Mouse (Mus musculus) embryonic facial prominence, embryonic 14.5 days (tissue): ENCODE data around the gene Fhit. TPM values are rescaled to one million over a fixed set of nuclear protein-coding genes. Genes with fewer than 3 reads are reported as not detected.

Experiments used
- ATAC-seq: fragments of 200-750 bp; cut with Nextera tagmentation; 2 replicates; pipeline ENCODE4 v1.8.0; 2017; ENCODE audit warnings: low read depth, moderate number of reproducible peaks, moderate TSS enrichment
- DNase-seq: peaks from one replicate; pipeline ENCODE4 v3.0.0-alpha.2; 2015; ENCODE audit warnings: low spot score
- H3K27ac ChIP-seq: fragments of 300-500 bp; sonication (generic); replicated peaks from 2 replicates; pipeline ENCODE4 v1.5.1; 2014; ENCODE audit warnings: low read depth, mild to moderate bottlenecking, low read length, moderate library complexity
- H3K27me3 ChIP-seq: fragments of 300-500 bp; sonication (generic); replicated peaks from 2 replicates; pipeline ENCODE4 v1.6.1; 2014; ENCODE audit warnings: low read length; ENCODE audit not compliant: control insufficient read depth, insufficient read depth
- H3K36me3 ChIP-seq: fragments of 300-500 bp; sonication (generic); 2 replicates; pipeline ENCODE4 v1.6.1; 2014; ENCODE audit warnings: low read length, mixed read lengths; ENCODE audit not compliant: control insufficient read depth, insufficient read depth
- H3K4me1 ChIP-seq: fragments of 300-500 bp; sonication (generic); 2 replicates; pipeline ENCODE4 v1.6.1; 2014; ENCODE audit warnings: antibody characterized with exemption, low read length; ENCODE audit not compliant: control insufficient read depth, insufficient read depth
- H3K4me2 ChIP-seq: fragments of 300-500 bp; sonication (generic); 2 replicates; pipeline ENCODE4 v1.6.1; 2014; ENCODE audit warnings: low read depth, mild to moderate bottlenecking, low read length, moderate library complexity, mixed read lengths
- H3K4me3 ChIP-seq: fragments of 300-500 bp; sonication (generic); 2 replicates; pipeline ENCODE4 v1.5.1; 2014; ENCODE audit warnings: low read depth, mild to moderate bottlenecking, low read length
- H3K9ac ChIP-seq: fragments of 300-500 bp; sonication (generic); 2 replicates; pipeline ENCODE4 v1.6.1; 2014; ENCODE audit warnings: low read depth, mild to moderate bottlenecking, low read length, moderate library complexity, mixed read lengths
- H3K9me3 ChIP-seq: fragments of 300-500 bp; sonication (generic); 2 replicates; pipeline ENCODE4 v1.6.1; 2016; ENCODE audit warnings: low read length; ENCODE audit not compliant: control insufficient read depth
- WGBS: fragments of 180-500 bp; shearing (Covaris S2); extraction: QIAGEN DNeasy Blood & Tissue Kit; methylation state at CpG from one replicate; pipeline ENCODE4 v1.1.7; 2014; 5-methylcytosine and 5-hydroxymethylcytosine counted together
- polyA plus RNA-seq: library from polyadenylated mRNA; unstranded; fragments of >200 nt; fragmentation: Nextera tagmentation; extraction: Ambion mirVana; gene quantifications from 2 replicates; pipeline ENCODE4 v1.2.1, GENCODE M21; 2014

Gene Fhit
- polyA plus RNA-seq, 1 experiment from 2014 or later: 8.1 TPM

GRCm38 (mm10) chr14:11132637-11133474, 29.0 kb downstream of the Fhit start:
- H3K27ac ChIP-seq: no peak overlapping the region
- no peaks in the 10 kb centered on the region; the same call in 1 of the 2 replicates for H3K9me3 ChIP-seq
- H3K36me3 ChIP-seq: no peaks in the 10 kb centered on the region
- no peak for DNase-seq
- H3K4me1 ChIP-seq: no peaks in the 10 kb centered on the region
- no peak overlapping the region for H3K9ac ChIP-seq
- no peaks in the 10 kb centered on the region for H3K27me3 ChIP-seq
- ATAC-seq: no peak
- 77% methylated on average over 6 of the region's 6 CpGs for WGBS
- no peak overlapping the region for H3K4me2 ChIP-seq
- no peak overlapping the region for H3K4me3 ChIP-seq

- Histone ChIP-seq H3K4me3 (no peak overlapping the region), H3K9ac (no peak overlapping the region), H3K36me3 (no peaks in the 10 kb centered on the region), H3K4me1 (peaks cover 3% of the 10 kb centered on the region; the same call in 1 of the 2 replicates), H3K27ac (no peak overlapping the region), H3K4me2 (peak overlapping the region; percentile 16; the same call in 1 of the 2 replicates), H3K27me3 (no peaks in the 10 kb centered on the region), H3K9me3 (no peaks in the 10 kb centered on the region)
- ATAC-seq (no peak), DNase-seq (peak; percentile 23)
- 60% methylated on average over 11 of the region's 11 CpGs for WGBS
Observed at GRCm38 (mm10) chr14:11125096-11125495, 36.7 kb downstream of the Fhit start.

- H3K36me3 ChIP-seq: no peaks in the 10 kb centered on the region
Observed at GRCm38 (mm10) chr14:11119076-11119475, 42.8 kb downstream of the Fhit start.

GRCm38 (mm10) chr14:11085596-11085995, 76.2 kb downstream of the Fhit start:
- H3K4me3 ChIP-seq: no peak overlapping the region
- ATAC-seq (no peak), DNase-seq (no peak)
- WGBS: 81% methylated on average over 3 of the region's 3 CpGs
- no peaks in the 10 kb centered on the region for H3K36me3 ChIP-seq
- H3K27ac ChIP-seq: no peak overlapping the region
- H3K4me1 ChIP-seq: no peaks in the 10 kb centered on the region
- H3K4me2 ChIP-seq: no peak overlapping the region
- H3K27me3 ChIP-seq: no peaks in the 10 kb centered on the region
- no peak overlapping the region for H3K9ac ChIP-seq
- no peaks in the 10 kb centered on the region for H3K9me3 ChIP-seq

More at GRCm38 (mm10) chr14:11119076-11119475, 42.8 kb downstream of the Fhit start:
- Histone ChIP-seq H3K4me2 (no peak overlapping the region), H3K27ac (no peak overlapping the region), H3K9ac (no peak overlapping the region), H3K9me3 (no peaks in the 10 kb centered on the region), H3K27me3 (no peaks in the 10 kb centered on the region), H3K4me1 (no peaks in the 10 kb centered on the region), H3K4me3 (no peak overlapping the region)
- DNase-seq (no peak), ATAC-seq (no peak)
- 85% methylated on average over 6 of the region's 6 CpGs for WGBS

GRCm38 (mm10) chr14:11083946-11084345, 77.9 kb downstream of the Fhit start:
- DNase-seq: no peak
- Histone ChIP-seq H3K27ac (no peak overlapping the region), H3K27me3 (no peaks in the 10 kb centered on the region), H3K4me2 (no peak overlapping the region), H3K9ac (no peak overlapping the region), H3K9me3 (no peaks in the 10 kb centered on the region), H3K36me3 (no peaks in the 10 kb centered on the region), H3K4me1 (no peaks in the 10 kb centered on the region), H3K4me3 (no peak overlapping the region)
- 49% methylated on average over 3 of the region's 3 CpGs for WGBS
- no peak for ATAC-seq

GRCm38 (mm10) chr14:11083462-11083861, 78.4 kb downstream of the Fhit start:
- no peaks in the 10 kb centered on the region for H3K27me3 ChIP-seq
- H3K9me3 ChIP-seq: no peaks in the 10 kb centered on the region

GRCm38 (mm10) chr14:11063594-11063993, 98.2 kb downstream of the Fhit start:
- ATAC-seq: peak; percentile 67; the same call in 1 of the 2 replicates
- DNase-seq: peak; percentile 20
- Histone ChIP-seq H3K4me1 (no peaks in the 10 kb centered on the region), H3K4me2 (no peak overlapping the region), H3K27me3 (no peaks in the 10 kb centered on the region), H3K27ac (no peak overlapping the region), H3K9me3 (no peaks in the 10 kb centered on the region), H3K9ac (no peak overlapping the region), H3K36me3 (no peaks in the 10 kb centered on the region), H3K4me3 (no peak overlapping the region)
- 56% methylated on average over 2 of the region's 2 CpGs for WGBS

More at GRCm38 (mm10) chr14:11083462-11083861, 78.4 kb downstream of the Fhit start:
- Histone ChIP-seq H3K4me1 (no peaks in the 10 kb centered on the region), H3K9ac (no peak overlapping the region), H3K4me2 (no peak overlapping the region), H3K4me3 (no peak overlapping the region), H3K36me3 (no peaks in the 10 kb centered on the region), H3K27ac (no peak overlapping the region)
- DNase-seq (peak; percentile 30), ATAC-seq (no peak)
- 49% methylated on average over 5 of the region's 5 CpGs for WGBS

GRCm38 (mm10) chr14:11060221-11060620, 101.6 kb downstream of the Fhit start:
- no peak overlapping the region for H3K9ac ChIP-seq

More at GRCm38 (mm10) chr14:11060221-11060620, 101.6 kb downstream of the Fhit start:
- Histone ChIP-seq H3K4me2 (no peak overlapping the region), H3K36me3 (no peaks in the 10 kb centered on the region), H3K27me3 (no peaks in the 10 kb centered on the region), H3K4me3 (no peak overlapping the region), H3K4me1 (no peaks in the 10 kb centered on the region), H3K27ac (no peak overlapping the region), H3K9me3 (no peaks in the 10 kb centered on the region)
- no peak for DNase-seq
- no peak for ATAC-seq
